Mouse (Mus musculus): Measurements from ENCODE around the gene Cyb5r2. TPM values are rescaled to one million over a fixed set of nuclear protein-coding genes. Genes with fewer than 3 reads are reported as not detected.

Cyb5r2 gene
- 0.10 TPM in 1 of 2 replicates, not detected in the other for polyA plus RNA-seq (2012; ENCODE audit: low replicate concordance)

DNA sequence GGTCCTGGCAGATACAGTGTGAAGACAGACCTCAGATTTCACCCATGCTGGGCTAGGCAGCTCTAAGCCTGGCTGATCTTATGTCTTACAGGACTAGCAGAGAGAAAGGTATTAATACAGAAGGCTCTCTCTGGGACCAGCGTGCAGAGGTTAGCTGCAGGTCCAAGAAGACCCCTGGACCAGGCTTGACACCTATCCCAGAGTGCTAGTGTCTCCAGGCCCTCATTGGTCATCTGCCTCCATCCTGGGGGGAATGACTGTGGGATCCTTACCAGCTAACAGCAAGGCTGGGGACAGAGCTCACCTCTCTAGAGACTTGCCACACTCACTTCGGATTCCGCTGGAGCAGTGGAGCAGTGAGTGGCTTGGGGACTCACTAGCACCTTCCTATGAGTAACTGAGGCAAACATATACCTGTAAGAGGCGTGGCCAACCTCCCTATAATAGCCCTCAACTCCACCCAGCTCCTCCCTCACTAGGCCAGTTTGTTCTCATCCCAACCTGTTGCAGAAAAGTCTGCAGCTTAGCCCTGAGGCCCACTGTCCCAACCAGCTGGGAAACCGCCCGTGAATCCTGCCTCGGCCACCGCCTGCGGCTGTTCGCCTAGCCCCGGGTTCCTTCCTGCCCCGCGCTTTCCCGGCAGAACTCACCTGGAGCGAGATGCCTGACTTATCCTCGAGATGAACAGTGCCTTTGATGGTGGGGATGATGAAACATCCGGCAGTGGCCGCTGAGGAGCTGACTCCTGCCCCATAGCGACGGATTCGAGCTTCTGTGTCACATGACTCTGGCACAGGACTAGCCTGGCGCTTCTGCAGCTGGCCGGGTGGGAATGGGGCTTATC lies at the start of gene Cyb5r2:
Cyb5r2 (minus strand) TSS at position 725 of the 844 bp plus-strand sequence.

DNA sequence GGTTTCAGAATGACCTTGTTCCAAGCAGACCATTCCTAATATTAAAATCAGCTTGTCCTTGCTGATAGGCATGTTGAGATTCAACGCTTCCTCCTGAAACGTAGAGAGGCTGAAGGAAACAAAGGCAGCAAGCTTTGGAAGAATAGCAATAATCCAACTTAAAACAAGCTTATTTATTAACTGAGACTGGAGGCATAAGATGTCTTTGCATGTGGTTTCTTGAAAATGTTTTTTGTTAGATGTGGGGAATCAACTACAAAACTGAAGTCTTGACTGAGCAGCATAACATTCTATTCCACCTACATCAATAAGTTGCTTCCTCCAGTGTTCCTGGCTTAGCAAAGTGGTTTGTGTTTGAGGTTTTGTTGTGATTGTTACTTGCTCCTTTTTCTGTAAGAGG lies 43.3 kb upstream of the Cyb5r2 start, which contains the start of gene Ovch2:
Ovch2 (minus strand) TSS at position 101 of the 400 bp plus-strand sequence.

Other genes starting within 250 kb of the Cyb5r2 start
- gene Olfml1, start 190.6 kb downstream of the Cyb5r2 start, polyA plus RNA-seq (2012; ENCODE audit: low replicate concordance): not detected in 2 replicates
- 1.5 and 5.7 TPM in 2 replicates for gene Ppfibp2, start 162.8 kb downstream of the Cyb5r2 start, polyA plus RNA-seq (2012; ENCODE audit: low replicate concordance)
- not detected in 2 replicates for gene 5330417H12Rik, start 132.9 kb downstream of the Cyb5r2 start, polyA plus RNA-seq (2012; ENCODE audit: low replicate concordance)
- not detected in 2 replicates for gene Ovch2, start 43.2 kb upstream of the Cyb5r2 start, polyA plus RNA-seq (2012; ENCODE audit: low replicate concordance)
- not detected in 2 replicates for gene Olfr467, start 54.2 kb upstream of the Cyb5r2 start, polyA plus RNA-seq (2012; ENCODE audit: low replicate concordance)
- gene Olfr469, start 67.5 kb upstream of the Cyb5r2 start, polyA plus RNA-seq (2012; ENCODE audit: low replicate concordance): not detected in 2 replicates
- not detected in 2 replicates for gene Olfr470, start 89.5 kb upstream of the Cyb5r2 start, polyA plus RNA-seq (2012; ENCODE audit: low replicate concordance)
- gene Olfr472, start 139.9 kb upstream of the Cyb5r2 start, polyA plus RNA-seq (2012; ENCODE audit: low replicate concordance): not detected in 2 replicates
- not detected in 2 replicates for gene Olfr473, start 172.4 kb upstream of the Cyb5r2 start, polyA plus RNA-seq (2012; ENCODE audit: low replicate concordance)
- not detected in 2 replicates for gene Olfr474, start 196.6 kb upstream of the Cyb5r2 start, polyA plus RNA-seq (2012; ENCODE audit: low replicate concordance)
- gene Olfr476, start 206.8 kb upstream of the Cyb5r2 start, polyA plus RNA-seq (2012; ENCODE audit: low replicate concordance): not detected in 2 replicates
- not detected in 2 replicates for gene Olfr477, start 228.7 kb upstream of the Cyb5r2 start, polyA plus RNA-seq (2012; ENCODE audit: low replicate concordance)